Mouse (Mus musculus) right cerebral cortex, adult 2 months (tissue): Measurements from ENCODE around the gene Cdc16.
A peak's percentile ranks its signal among the peaks of the same experiment; 100 is the strongest.
"Not testable (repeated sequence)": the region's sequence is repeated elsewhere in the genome, so short reads cannot be mapped to it uniquely, and the experiment has no call there.

Source experiments
- DNase-seq, 2 experiments: peaks; one replicate each; pipeline ENCODE4 v3.0.0; 2021 to 2022; ENCODE audit warnings: low spot score in 2 of 2

The Cdc16 gene

GRCm38 (mm10) chr8:13756982-13757804, at the start of gene Cdc16:
Gene Cdc16, plus strand, starts transcription at chr8:13757676.
- DNase-seq: peak; percentile 90 to 92

GRCm38 (mm10) chr8:13708514-13708913, 49.0 kb upstream of the Cdc16 start:
- DNase-seq: no peak

GRCm38 (mm10) chr8:13718980-13719379, 38.5 kb upstream of the Cdc16 start:
- no peak for DNase-seq

GRCm38 (mm10) chr8:13725722-13726121, 31.8 kb upstream of the Cdc16 start:
- DNase-seq: peak; percentile 44 to 54

GRCm38 (mm10) chr8:13727469-13728094, 29.9 kb upstream of the Cdc16 start:
- DNase-seq: no peak

GRCm38 (mm10) chr8:13740323-13740770, 17.1 kb upstream of the Cdc16 start:
- DNase-seq: peak; percentile 25 to 32

- DNase-seq: no peak
Measured at GRCm38 (mm10) chr8:13740817-13741613, 16.5 kb upstream of the Cdc16 start.

GRCm38 (mm10) chr8:13746212-13746611, 11.3 kb upstream of the Cdc16 start:
- not testable (repeated sequence) for DNase-seq

GRCm38 (mm10) chr8:13747626-13748025, 9.8 kb upstream of the Cdc16 start:
- DNase-seq: no peak

GRCm38 (mm10) chr8:13753680-13754079, 3.8 kb upstream of the Cdc16 start:
- DNase-seq: peak; percentile 66 to 67

GRCm38 (mm10) chr8:13756480-13756879, 996 bp upstream of the Cdc16 start:
- no peak for DNase-seq

GRCm38 (mm10) chr8:13757805-13758727, 590 bp downstream of the Cdc16 start:
- DNase-seq: peak; percentile 27 to 30

- no peak for DNase-seq
Measured at GRCm38 (mm10) chr8:13769206-13769605, 11.7 kb downstream of the Cdc16 start.

GRCm38 (mm10) chr8:13780536-13780935, 23.1 kb downstream of the Cdc16 start:
- DNase-seq: no peak

GRCm38 (mm10) chr8:13785250-13785763, 27.8 kb downstream of the Cdc16 start, which contains the start of gene Upf3a:
Gene Upf3a, plus strand, starts transcription at chr8:13785615.
- DNase-seq: peak; percentile 85 to 87

GRCm38 (mm10) chr8:13785764-13786299, 28.4 kb downstream of the Cdc16 start:
- DNase-seq: peak; percentile 94 to 95

- DNase-seq: no peak
Measured at GRCm38 (mm10) chr8:13789606-13790005, 32.1 kb downstream of the Cdc16 start.

- DNase-seq: no peak
Measured at GRCm38 (mm10) chr8:13793097-13793745, 35.7 kb downstream of the Cdc16 start.

- DNase-seq: no peak
Measured at GRCm38 (mm10) chr8:13793746-13794101, 36.2 kb downstream of the Cdc16 start.

GRCm38 (mm10) chr8:13797676-13798075, 40.2 kb downstream of the Cdc16 start:
- no peak for DNase-seq
